Mouse (Mus musculus) heart, adult 11 months (tissue): ENCODE measurements at regions not wholly inside any gene's neighbourhood (a gene's known extent, or its start where the extent isn't known, plus 50 kb on each side); places are given as distances from the start of the nearest gene placed in this dataset.

ENCODE experiments used
- DNase-seq: peaks from one replicate; pipeline ENCODE4 v3.0.0; 2022

DNA sequence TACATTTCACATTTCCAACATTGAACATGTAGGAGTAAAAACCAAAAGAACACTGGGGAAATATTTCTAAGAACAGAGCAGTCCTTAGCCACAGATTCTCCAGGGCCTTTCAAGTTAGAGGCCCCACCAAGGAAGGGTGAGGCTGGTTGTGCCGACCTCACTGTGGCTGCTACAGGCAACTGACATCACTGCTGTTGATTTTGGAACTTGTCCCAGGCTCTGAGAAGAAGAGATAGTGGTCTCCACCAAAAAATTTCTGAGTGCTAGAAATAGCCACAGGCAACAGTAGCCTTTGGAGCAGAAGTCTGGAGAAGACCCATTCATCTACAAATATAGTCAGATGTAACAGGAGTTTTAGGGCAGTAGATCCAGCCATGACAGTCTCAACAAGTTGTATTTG lies 959.7 kb upstream of the Lrrc6 start:
- DNase-seq = no peak

DNA sequence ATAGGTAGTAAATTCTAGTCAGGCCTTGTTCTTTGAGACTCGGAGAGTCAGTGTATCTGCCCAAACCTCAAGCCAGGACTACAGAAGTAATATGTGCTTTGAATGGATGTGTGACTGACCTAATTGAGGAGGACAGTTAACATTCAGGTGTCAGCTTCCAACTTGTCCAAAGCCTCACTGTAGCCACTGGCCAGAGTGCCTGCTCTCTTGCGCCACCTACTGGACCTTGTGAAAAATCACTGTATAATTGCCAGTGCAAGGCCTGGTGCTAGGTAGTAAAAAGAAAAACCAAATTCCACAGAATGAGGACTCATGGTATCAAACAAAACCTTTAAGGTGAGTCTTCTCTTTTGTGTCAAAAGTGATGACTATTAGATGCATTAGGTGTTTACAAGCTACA lies 933.6 kb upstream of the Lrrc6 start:
- peak; percentile 86 for DNase-seq

GRCm38 (mm10) chr15:67423922-67424321 lies 923.2 kb upstream of the Lrrc6 start:
- DNase-seq = no peak

- DNase-seq = peak; percentile 21
These were observed 921.7 kb upstream of the Lrrc6 start for GRCm38 (mm10) chr15:67422277-67422953.

- peak; percentile 27 for DNase-seq
These were observed 920.1 kb upstream of the Lrrc6 start for GRCm38 (mm10) chr15:67420776-67421175.

DNA sequence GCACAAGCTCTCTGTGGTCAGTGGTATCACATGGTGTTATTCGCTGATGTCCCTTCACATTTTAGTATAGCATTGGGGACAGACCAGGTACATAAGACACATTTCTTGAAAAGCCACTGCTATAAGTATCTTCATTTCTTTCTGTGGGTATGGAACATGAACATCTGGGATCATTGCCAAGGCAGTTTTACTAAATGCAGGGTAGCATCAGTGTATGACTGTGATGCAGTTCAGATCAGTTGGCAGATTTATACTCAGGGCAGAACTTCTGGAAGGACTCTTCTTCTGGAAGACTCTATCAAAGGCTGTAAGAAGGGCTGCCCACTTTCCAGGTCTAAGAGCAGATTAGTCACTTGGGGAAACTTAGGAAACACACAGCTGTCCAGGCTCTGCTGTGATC lies 919.0 kb upstream of the Lrrc6 start:
- DNase-seq = no peak

DNA sequence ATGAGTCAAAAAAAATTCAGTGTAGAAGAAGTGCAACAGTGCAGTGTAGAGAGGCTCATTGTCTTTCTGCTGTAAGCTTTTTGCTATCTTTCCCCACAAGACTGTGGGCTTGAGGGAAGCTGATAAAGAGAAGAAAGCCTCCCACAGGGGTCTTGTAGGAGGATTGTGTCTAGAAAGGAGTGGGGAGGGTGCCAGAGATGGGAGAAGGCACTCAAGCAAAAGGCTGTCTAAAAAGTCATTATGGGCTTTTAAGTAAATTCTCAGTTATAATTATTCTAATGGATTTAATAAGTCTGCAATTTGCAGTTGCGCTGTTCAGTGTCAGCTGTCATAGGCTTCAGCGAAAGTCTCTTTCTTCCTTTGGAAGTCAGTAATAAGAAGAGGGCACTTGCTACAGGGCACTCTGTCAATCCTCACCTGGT lies 917.0 kb upstream of the Lrrc6 start:
- no peak for DNase-seq

- peak; percentile 48 for DNase-seq
These were observed 915.1 kb upstream of the Lrrc6 start for GRCm38 (mm10) chr15:67415840-67416239.

- DNase-seq = peak; percentile 92
These were observed 913.7 kb upstream of the Lrrc6 start for GRCm38 (mm10) chr15:67414371-67414930.

GRCm38 (mm10) chr15:67413581-67413980 lies 912.9 kb upstream of the Lrrc6 start:
- DNase-seq = no peak

GRCm38 (mm10) chr15:67412394-67412793 lies 911.7 kb upstream of the Lrrc6 start:
- DNase-seq = peak; percentile 8

GRCm38 (mm10) chr15:67411657-67412056 lies 910.9 kb upstream of the Lrrc6 start:
- DNase-seq = peak; percentile 5

GRCm38 (mm10) chr15:67410012-67410411 lies 909.3 kb upstream of the Lrrc6 start:
- peak; percentile 36 for DNase-seq

DNA sequence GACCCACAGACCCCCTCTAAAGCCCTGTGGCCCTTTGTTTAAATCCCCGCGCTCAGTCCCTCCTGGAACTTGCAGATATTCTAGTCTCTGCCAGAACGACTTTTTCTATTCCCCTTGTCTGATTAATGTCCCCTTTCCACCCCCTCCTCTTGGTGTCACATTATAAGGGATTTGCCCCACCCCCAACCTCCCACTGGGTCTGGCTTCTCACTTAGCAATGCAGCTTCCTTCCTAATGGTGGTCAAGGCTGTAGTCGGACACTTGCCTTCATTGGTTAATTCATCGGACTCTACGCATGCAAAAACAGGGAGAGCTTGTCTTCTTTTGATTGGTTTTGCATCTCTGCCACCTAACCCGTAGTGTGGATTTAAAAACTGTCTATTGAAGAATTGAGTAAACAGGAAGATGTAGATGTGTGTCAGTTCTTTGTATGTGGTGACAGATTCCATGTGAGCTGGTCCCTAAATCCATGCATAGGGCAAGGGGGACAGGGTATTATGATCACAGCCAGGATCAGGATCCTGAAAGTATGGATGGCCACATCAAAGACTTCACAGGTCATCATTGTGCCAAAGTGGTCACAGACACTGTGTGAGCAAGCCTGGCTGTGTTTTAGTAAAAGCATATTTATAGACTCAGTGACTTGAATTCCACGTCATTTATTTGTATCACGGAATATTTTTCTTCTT lies 908.3 kb upstream of the Lrrc6 start:
- DNase-seq = peak; percentile 55

DNA sequence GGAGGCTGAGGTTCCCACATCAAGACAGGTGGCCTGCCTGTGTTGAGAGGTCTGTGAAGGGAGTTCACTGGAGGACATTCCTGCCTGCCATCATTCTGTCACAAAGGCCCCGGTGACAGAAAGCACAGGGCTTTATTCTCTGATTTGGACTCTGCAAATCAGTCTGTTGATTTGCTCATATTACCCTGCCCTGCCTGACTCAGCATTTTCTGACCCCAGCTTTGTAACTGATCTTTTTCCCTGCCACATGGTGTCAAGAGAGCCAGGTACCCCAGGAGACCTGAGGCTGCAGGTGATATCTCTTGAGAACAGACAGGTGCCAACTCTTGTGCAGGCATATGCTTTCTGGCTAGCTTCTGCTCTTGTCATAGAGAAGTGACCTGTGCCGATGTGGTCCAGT lies 906.5 kb upstream of the Lrrc6 start:
- peak; percentile 73 for DNase-seq

DNA sequence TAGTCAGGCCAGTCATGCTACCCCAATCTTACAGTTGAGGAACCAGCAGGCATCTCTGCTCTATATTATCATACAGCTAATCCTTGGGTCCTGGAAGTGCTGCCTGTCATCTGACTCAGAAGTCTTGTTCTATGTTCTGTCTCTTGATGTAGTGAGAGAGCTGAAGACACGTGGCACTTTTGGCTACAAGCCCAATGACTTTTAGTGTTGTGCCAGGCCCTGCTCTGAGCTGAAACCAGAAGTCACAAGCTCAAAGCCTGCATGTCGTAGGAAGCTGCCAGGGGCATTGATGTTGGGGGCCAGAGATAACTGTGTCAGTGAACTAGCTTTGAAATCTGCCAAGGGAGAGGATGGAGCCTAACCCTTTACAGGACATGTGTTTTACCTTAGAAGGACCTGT lies 904.8 kb upstream of the Lrrc6 start:
- peak; percentile 94 for DNase-seq

GRCm38 (mm10) chr15:67405011-67405410 lies 904.3 kb upstream of the Lrrc6 start:
- DNase-seq = peak; percentile 87

GRCm38 (mm10) chr15:67402310-67402709 lies 901.6 kb upstream of the Lrrc6 start:
- no peak for DNase-seq

DNA sequence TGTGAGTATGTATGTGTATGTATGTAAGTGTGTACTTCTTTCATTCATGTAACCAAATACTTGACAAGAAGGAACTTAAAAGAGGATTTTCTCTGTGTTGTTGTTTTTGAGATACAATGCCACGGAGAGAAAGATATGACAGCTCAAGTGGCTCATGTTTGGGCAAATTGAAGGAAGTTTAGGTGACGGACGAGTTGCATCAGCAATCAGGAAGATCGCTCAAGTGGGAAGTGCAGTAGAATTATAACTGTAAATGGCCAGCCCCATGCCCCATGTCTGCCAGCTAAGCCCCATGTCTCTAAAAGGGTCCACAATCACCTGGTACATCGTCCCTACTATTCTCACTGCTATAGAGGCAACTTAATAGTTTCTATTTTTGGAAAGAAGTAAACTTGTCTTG lies 896.6 kb upstream of the Lrrc6 start:
- no peak for DNase-seq

- no peak for DNase-seq
These were observed 894.4 kb upstream of the Lrrc6 start for GRCm38 (mm10) chr15:67395114-67395513.

- no peak for DNase-seq
These were observed 891.2 kb upstream of the Lrrc6 start for GRCm38 (mm10) chr15:67391918-67392317.

GRCm38 (mm10) chr15:67388514-67388913 lies 887.8 kb upstream of the Lrrc6 start:
- no peak for DNase-seq

GRCm38 (mm10) chr15:67386896-67387295 lies 886.2 kb upstream of the Lrrc6 start:
- no peak for DNase-seq

GRCm38 (mm10) chr15:67373599-67373998 lies 872.9 kb upstream of the Lrrc6 start:
- DNase-seq = no peak
